ENCODE assay signal across 8 mouse cellular contexts in the genomic region with DNA sequence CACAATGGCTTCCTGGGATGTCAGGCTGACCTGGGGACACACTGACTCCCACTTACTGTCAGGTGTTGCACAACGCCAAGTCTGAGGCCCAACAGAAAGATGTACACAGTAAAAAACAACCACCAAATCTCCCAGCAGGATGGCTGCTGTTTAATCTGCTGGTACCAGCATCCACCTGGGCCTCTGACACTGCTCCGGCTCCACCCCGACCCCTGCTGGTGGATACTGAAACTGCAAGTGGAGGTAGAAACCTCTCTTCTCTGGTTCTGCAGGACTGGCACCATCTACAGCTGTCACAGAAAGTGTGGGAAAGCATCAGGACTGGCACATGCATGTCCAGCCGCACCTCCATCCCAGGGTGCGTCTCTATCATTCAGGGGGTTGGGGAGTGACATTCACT. TPM values are rescaled to one million over a fixed set of nuclear protein-coding genes. Genes with fewer than 3 reads are reported as not detected.
A peak's percentile ranks its signal among the peaks of the same experiment; 100 is the strongest.
DNase-seq lines count a peak whose midpoint lies in the region; ATAC-seq and TF ChIP-seq lines count a peak whose summit lies in the region.

No protein-coding gene starts in this region.

- no peaks in the 10 kb centered on the region for H3K27me3 ChIP-seq in lung, embryonic 16.5 days (ENCODE audit: control insufficient read depth, insufficient read depth, low read depth, low read length)
- no peaks in the 10 kb centered on the region for H3K27me3 ChIP-seq in thymus, adult 2 months (ENCODE audit: control insufficient read depth, insufficient read depth, low read length)

- TF ChIP-seq POLR2A in olfactory bulb, adult 2 months (IDR thresholded peaks at IDR 0.05; ENCODE audit: insufficient read depth, low read depth, low read length) = no peak
- no peak for TF ChIP-seq POLR2A in thymus, adult 2 months (IDR thresholded peaks at IDR 0.05; ENCODE audit: control insufficient read depth, extremely low read depth, insufficient read depth, low read length, poor library complexity)

- no peaks in the 10 kb centered on the region for H3K36me3 ChIP-seq in lung, embryonic 16.5 days (ENCODE audit: control insufficient read depth, insufficient read depth, low read length)
- no peaks in the 10 kb centered on the region for H3K36me3 ChIP-seq in thymus, adult 2 months (ENCODE audit: control insufficient read depth, insufficient read depth, low read length)

- peak; percentile 54 for ATAC-seq in granulocyte monocyte progenitor cell, adult 5-6 weeks (replicated peaks; ENCODE audit: poor library complexity, severe bottlenecking)
- peak; percentile 18; the same call in 1 of the 2 replicates for ATAC-seq in lung, embryonic 16.5 days (ENCODE audit: low read depth)

- no peaks in the 10 kb centered on the region for H3K9me3 ChIP-seq in lung, embryonic 16.5 days (ENCODE audit: control insufficient read depth, low read length)

- WGBS in lung, embryonic 16.5 days = 12% methylated on average over 5 of the region's 5 CpGs
- WGBS in olfactory bulb, adult 2 months = 13% methylated on average over 5 of the region's 5 CpGs
- WGBS in thymus, adult 2 months = 17% methylated on average over 5 of the region's 5 CpGs

- no peak overlapping the region for H3K4me3 ChIP-seq in lung, embryonic 16.5 days (ENCODE audit: low read length)
- no peak overlapping the region for H3K4me3 ChIP-seq in olfactory bulb, adult 2 months (ENCODE audit: insufficient read depth, low read depth, low read length)
- H3K4me3 ChIP-seq in thymus, adult 2 months (ENCODE audit: control insufficient read depth, insufficient read depth, low read length) = no peak overlapping the region

- H3K27ac ChIP-seq in lung, embryonic 16.5 days (ENCODE audit: low read length) = no peak overlapping the region
- H3K27ac ChIP-seq in olfactory bulb, adult 2 months (ENCODE audit: insufficient read depth, low read depth, low read length) = no peak overlapping the region
- no peak overlapping the region for H3K27ac ChIP-seq in thymus, adult 2 months (ENCODE audit: control insufficient read depth, insufficient read depth, low read length)

- no peaks in the 10 kb centered on the region for H3K4me1 ChIP-seq in lung, embryonic 16.5 days (replicated peaks; ENCODE audit: control insufficient read depth, insufficient read depth, low read length)
- H3K4me1 ChIP-seq in olfactory bulb, adult 2 months (ENCODE audit: control insufficient read depth, insufficient read depth, low read length) = peaks cover 3% of the 10 kb centered on the region; the same call in 1 of the 2 replicates
- H3K4me1 ChIP-seq in thymus, adult 2 months (replicated peaks; ENCODE audit: control insufficient read depth, insufficient read depth, low read length) = no peaks in the 10 kb centered on the region

- no peak overlapping the region for H3K4me2 ChIP-seq in lung, embryonic 16.5 days (ENCODE audit: low read depth, low read length)

- peak; percentile 85 for DNase-seq in CD4-positive, CD25-positive, alpha-beta regulatory T cell, adult 2 months (ENCODE audit: low read depth, low spot score)
- peak; percentile 56 for DNase-seq in adrenal gland, adult 8-10 months
- peak; percentile 82 for DNase-seq in embryo, embryonic 10.5 days (ENCODE audit: low spot score)
- DNase-seq in kidney, postnatal 36 days = peak; percentile 68 to 92
- DNase-seq in thymus, adult 2 months = peak; percentile 91

- TF ChIP-seq CTCF in olfactory bulb, adult 2 months (IDR thresholded peaks at IDR 0.05; ENCODE audit: insufficient read depth, low read depth, low read length) = peak; percentile 72
- peak; percentile 87 for TF ChIP-seq CTCF in thymus, adult 2 months (IDR thresholded peaks at IDR 0.05; ENCODE audit: borderline replicate concordance, control insufficient read depth, extremely low read depth, insufficient read depth, low read length, poor library complexity)

- H3K9ac ChIP-seq in lung, embryonic 16.5 days (ENCODE audit: low read length) = no peak overlapping the region

RNA-seq across cellular contexts. Expression of a gene that starts 12.6 kb away (rescaled TPM):
- total RNA-seq in adrenal gland, adult 8-10 months (2022) = 100 to 1,000 TPM; 276 to 340 (median 329) TPM
- total RNA-seq in granulocyte monocyte progenitor cell, adult 5-6 weeks (2014; fragmentation: Nextera tagmentation) = 72.8 and 118 TPM in 2 replicates
- 37.3 and 43.4 TPM in 2 replicates for total RNA-seq in granulocyte monocyte progenitor cell, adult 5-6 weeks (2017)
- polyA plus RNA-seq in lung, embryonic 16.5 days (2015; fragmentation: Nextera tagmentation; extraction: Ambion mirVana) = 240 and 270 TPM in 2 replicates
- polyA plus RNA-seq in olfactory bulb, adult 2 months (2012; ENCODE audit: insufficient read depth, insufficient read length, low replicate concordance, missing spikeins) = 1,067 TPM in 1 of 2 replicates, not detected in the other
- 212 and 247 TPM in 2 replicates for polyA plus RNA-seq in thymus, adult 2 months (2012; rRNA removed)

RNA-seq across cellular contexts. Expression of a gene that starts 25.3 kb away (rescaled TPM):
- 100 to 1,000 TPM; 215 to 262 (median 251) TPM for total RNA-seq in adrenal gland, adult 8-10 months (2022)
- 130 and 159 TPM in 2 replicates for total RNA-seq in granulocyte monocyte progenitor cell, adult 5-6 weeks (2014; fragmentation: Nextera tagmentation)
- total RNA-seq in granulocyte monocyte progenitor cell, adult 5-6 weeks (2017) = 404 and 430 TPM in 2 replicates
- polyA plus RNA-seq in lung, embryonic 16.5 days (2015; fragmentation: Nextera tagmentation; extraction: Ambion mirVana) = 263 and 274 TPM in 2 replicates
- 444 TPM in 1 of 2 replicates, not detected in the other for polyA plus RNA-seq in olfactory bulb, adult 2 months (2012; ENCODE audit: insufficient read depth, insufficient read length, low replicate concordance, missing spikeins)
- polyA plus RNA-seq in thymus, adult 2 months (2012; rRNA removed) = 133 and 164 TPM in 2 replicates

RNA-seq across cellular contexts. Expression of a gene that starts 26.7 kb away (rescaled TPM):
- total RNA-seq in adrenal gland, adult 8-10 months (2022) = 10 to 100 TPM; 31.7 to 46.1 (median 42.1) TPM
- total RNA-seq in granulocyte monocyte progenitor cell, adult 5-6 weeks (2014; fragmentation: Nextera tagmentation) = 37.2 and 42.3 TPM in 2 replicates
- total RNA-seq in granulocyte monocyte progenitor cell, adult 5-6 weeks (2017) = 15.2 and 23.4 TPM in 2 replicates
- 7.3 and 8.0 TPM in 2 replicates for polyA plus RNA-seq in lung, embryonic 16.5 days (2015; fragmentation: Nextera tagmentation; extraction: Ambion mirVana)
- polyA plus RNA-seq in olfactory bulb, adult 2 months (2012; ENCODE audit: insufficient read depth, insufficient read length, low replicate concordance, missing spikeins) = not detected in 2 replicates
- 26.1 and 28.8 TPM in 2 replicates for polyA plus RNA-seq in thymus, adult 2 months (2012; rRNA removed)
